Mouse (Mus musculus) ES-E14 (cell line): Measurements from ENCODE around the gene Synj2.

Source experiments
- CHD2 ChIP-seq: IDR thresholded peaks from 2 replicates; pipeline ENCODE4 v1.6.1; 2014; ENCODE audit warnings: mild to moderate bottlenecking, low read depth, low read length, inconsistent platforms
- HCFC1 ChIP-seq: IDR thresholded peaks from 2 replicates; pipeline ENCODE4 v1.6.1; 2012; ENCODE audit warnings: low read length, inconsistent platforms, borderline replicate concordance; ENCODE audit not compliant: insufficient read depth
- MAFK ChIP-seq: IDR thresholded peaks from 2 replicates; pipeline ENCODE4 v1.6.1; 2014; ENCODE audit warnings: mild to moderate bottlenecking, low read depth, low read length, inconsistent platforms; ENCODE audit not compliant: insufficient read depth
- ZC3H11A ChIP-seq: IDR thresholded peaks from 2 replicates; pipeline ENCODE4 v1.6.1; 2012; ENCODE audit warnings: low read depth, mild to moderate bottlenecking, inconsistent platforms, low read length, borderline replicate concordance
- ZNF384 ChIP-seq: IDR thresholded peaks from 2 replicates; pipeline ENCODE4 v1.6.1; 2012; ENCODE audit warnings: low read depth, low read length, inconsistent platforms

DNA sequence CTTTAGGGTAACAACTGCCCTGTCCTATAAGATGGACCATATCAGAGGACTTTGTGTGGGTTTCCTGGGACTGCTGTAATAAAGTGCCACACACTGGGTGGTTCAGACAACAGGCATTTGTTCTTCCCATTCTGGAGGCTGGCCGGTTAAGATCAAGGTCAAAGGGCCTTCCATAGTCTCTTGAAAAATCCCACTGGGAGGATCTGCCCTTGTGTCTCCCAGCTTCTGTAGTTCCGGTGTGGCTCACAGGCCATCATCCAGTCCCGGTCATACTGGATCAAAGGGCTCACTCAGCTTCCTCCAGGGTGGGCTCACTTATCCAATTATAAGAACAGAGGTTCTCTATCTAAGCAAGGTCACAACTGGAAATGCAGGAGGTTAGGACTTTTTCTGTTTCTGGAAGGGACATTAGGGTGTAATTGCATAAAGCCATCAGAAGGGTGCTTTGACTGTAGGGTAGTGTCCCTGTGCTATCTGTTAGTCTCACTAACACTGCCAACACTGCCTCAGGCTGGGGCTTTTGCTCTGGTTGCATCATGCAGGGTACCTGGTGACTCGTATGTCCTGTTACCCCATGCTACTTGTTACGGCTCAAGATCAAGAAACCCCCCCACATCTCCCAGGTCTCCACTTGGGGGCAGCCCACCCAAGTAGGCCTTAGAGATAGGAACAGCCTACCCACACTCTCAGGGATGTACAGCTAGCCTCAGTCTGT lies 51.9 kb downstream of the Synj2 start:
- TF ChIP-seq CHD2 (no peak), HCFC1 (no peak), ZC3H11A (no peak), MAFK (no peak), ZNF384 (no peak)
